Mouse (Mus musculus) heart, embryonic 14.5 days (tissue): ENCODE measurements around the gene Srgap3. TPM values are rescaled to one million over a fixed set of nuclear protein-coding genes. Genes with fewer than 3 reads are reported as not detected.

ENCODE experiments used
- ATAC-seq: fragments of 200-750 bp; cut with Nextera tagmentation; 2 replicates; pipeline ENCODE4 v1.8.0; 2017; ENCODE audit warnings: low read depth, moderate TSS enrichment; ENCODE audit not compliant: insufficient number of reproducible peaks, insufficient read depth, low FRiP score
- H3K27ac ChIP-seq, 2 experiments: fragments of 200-500 bp in 1 of 2; fragments of 300-500 bp in 1 of 2; sonication (generic) in 1 of 2; replicated peaks in 1 of 2; 2 replicates each; pipeline ENCODE4 v1.5.1; 2012 to 2014; ENCODE audit warnings: low read depth in 2 of 2, low read length in 2 of 2, control low read depth in 1 of 2, mild to moderate bottlenecking in 1 of 2, mixed read lengths in 1 of 2; ENCODE audit not compliant: control insufficient read depth in 1 of 2, insufficient read depth in 1 of 2
- H3K27me3 ChIP-seq: fragments of 300-500 bp; sonication (generic); 2 replicates; pipeline ENCODE4 v1.6.1; 2014; ENCODE audit warnings: mild to moderate bottlenecking, low read length, control low read depth; ENCODE audit not compliant: control insufficient read depth, insufficient read depth
- H3K36me3 ChIP-seq: fragments of 300-500 bp; sonication (generic); 2 replicates; pipeline ENCODE4 v1.6.1; 2014; ENCODE audit warnings: mild to moderate bottlenecking, control low read depth, low read length, mixed read lengths; ENCODE audit not compliant: control insufficient read depth, insufficient read depth
- H3K4me1 ChIP-seq, 2 experiments: fragments of 200-500 bp in 1 of 2; fragments of 300-500 bp in 1 of 2; sonication (generic) in 1 of 2; 2 replicates each; pipeline ENCODE4 v1.6.1; 2012 to 2014; ENCODE audit warnings: low read length in 2 of 2, control low read depth in 1 of 2, mixed read lengths in 1 of 2; ENCODE audit not compliant: control insufficient read depth in 2 of 2, insufficient read depth in 2 of 2
- H3K4me2 ChIP-seq: fragments of 300-500 bp; sonication (generic); 2 replicates; pipeline ENCODE4 v1.6.1; 2014; ENCODE audit warnings: mild to moderate bottlenecking, low read length
- H3K4me3 ChIP-seq, 2 experiments: fragments of 200-500 bp in 1 of 2; fragments of 300-500 bp in 1 of 2; sonication (generic) in 1 of 2; 2 replicates each; pipeline ENCODE4 v1.5.1; 2012 to 2014; ENCODE audit warnings: low read length in 2 of 2, mild to moderate bottlenecking in 2 of 2, control low read depth in 1 of 2, low read depth in 1 of 2, moderate library complexity in 1 of 2; ENCODE audit not compliant: control insufficient read depth in 1 of 2, insufficient read depth in 1 of 2
- H3K9ac ChIP-seq: fragments of 300-500 bp; sonication (generic); 2 replicates; pipeline ENCODE4 v1.6.1; 2014; ENCODE audit warnings: mild to moderate bottlenecking, low read length
- H3K9me3 ChIP-seq: fragments of 300-500 bp; sonication (generic); 2 replicates; pipeline ENCODE4 v1.6.1; 2016; ENCODE audit warnings: low read length, control low read depth; ENCODE audit not compliant: control insufficient read depth
- WGBS: fragments of 180-500 bp; shearing (Covaris S2); extraction: QIAGEN DNeasy Blood & Tissue Kit; methylation state at CpG from one replicate; pipeline ENCODE4 v1.1.7; 2014; 5-methylcytosine and 5-hydroxymethylcytosine counted together
- polyA plus RNA-seq: library from polyadenylated mRNA; unstranded; fragments of >200 nt; fragmentation: Nextera tagmentation; extraction: Ambion mirVana; gene quantifications from 2 replicates; pipeline ENCODE4 v1.2.1, GENCODE M21; 2014

The Srgap3 gene
- polyA plus RNA-seq, 1 experiment from 2014 or later = 1.1 TPM

- WGBS = 78% methylated on average over 2 of the region's 2 CpGs
- no peaks in the 10 kb centered on the region for H3K36me3 ChIP-seq
- no peaks in the 10 kb centered on the region; the same call in 1 of the 2 replicates for H3K27me3 ChIP-seq
- no peak overlapping the region for H3K9ac ChIP-seq
- 0 out of 2 replicates have a peak, but pooled peaks cover 4% of the 10 kb centered on the region for H3K9me3 ChIP-seq
- no peaks in the 10 kb centered on the region for H3K4me1 ChIP-seq
- H3K27ac ChIP-seq = no peak overlapping the region
- H3K4me2 ChIP-seq = no peak overlapping the region
- no peak overlapping the region for H3K4me3 ChIP-seq
- ATAC-seq = no peak
Observed at GRCm38 (mm10) chr6:112735054-112735453, 212.0 kb downstream of the Srgap3 start.

GRCm38 (mm10) chr6:112733942-112734341 is 213.1 kb downstream of the Srgap3 start:
- WGBS = 64% methylated on average over 5 of the region's 5 CpGs
- Histone ChIP-seq H3K4me3 (no peak overlapping the region), H3K4me1 (peaks cover 4 to 5% of the 10 kb centered on the region in 2 experiments; a peak in 3 of 4 replicates), H3K27ac (no peak overlapping the region), H3K4me2 (no peak overlapping the region), H3K27me3 (no peaks in the 10 kb centered on the region; the same call in 1 of the 2 replicates), H3K9me3 (0 out of 2 replicates have a peak, but pooled peaks cover 4% of the 10 kb centered on the region), H3K36me3 (no peaks in the 10 kb centered on the region), H3K9ac (no peak overlapping the region)
- no peak for ATAC-seq

- H3K9me3 ChIP-seq = 0 out of 2 replicates have a peak, but pooled peaks cover 4% of the 10 kb centered on the region
Observed at GRCm38 (mm10) chr6:112732434-112732833, 214.6 kb downstream of the Srgap3 start.

DNA sequence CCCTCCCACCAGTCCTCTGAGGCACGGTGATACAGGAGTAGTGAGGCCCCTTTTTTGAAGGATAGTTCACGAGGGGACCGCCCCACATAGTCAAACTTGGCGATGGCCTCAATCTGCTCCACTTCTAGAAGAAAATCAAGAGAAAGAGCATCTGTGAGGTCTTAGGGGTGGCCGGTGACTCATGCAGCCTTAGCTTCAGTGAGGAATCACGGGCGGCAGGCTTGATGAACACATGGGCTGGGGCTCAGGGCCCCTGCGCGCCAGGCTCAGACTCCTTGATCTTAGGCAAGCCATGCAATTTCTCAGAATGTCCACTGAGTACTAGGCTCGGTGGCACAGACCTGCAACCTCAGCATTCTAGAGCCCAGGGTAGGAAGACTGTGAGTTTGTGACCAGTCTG is 215.7 kb downstream of the Srgap3 start:
- Histone ChIP-seq H3K27ac (no peak overlapping the region), H3K4me1 (peaks cover 8 to 10% of the 10 kb centered on the region in 2 experiments; a peak in 3 of 4 replicates), H3K27me3 (no peaks in the 10 kb centered on the region), H3K9me3 (0 out of 2 replicates have a peak, but pooled peaks cover 4% of the 10 kb centered on the region), H3K36me3 (no peaks in the 10 kb centered on the region), H3K9ac (no peak overlapping the region), H3K4me2 (no peak overlapping the region), H3K4me3 (no peak overlapping the region)
- 89% methylated on average over 10 of the region's 10 CpGs for WGBS
- no peak for ATAC-seq

More at GRCm38 (mm10) chr6:112732434-112732833, 214.6 kb downstream of the Srgap3 start:
- Histone ChIP-seq H3K4me3 (no peak overlapping the region), H3K9ac (no peak overlapping the region), H3K27me3 (no peaks in the 10 kb centered on the region), H3K27ac (no peak overlapping the region), H3K36me3 (no peaks in the 10 kb centered on the region), H3K4me2 (no peak overlapping the region), H3K4me1 (peaks cover 8 to 10% of the 10 kb centered on the region in 2 experiments; a peak in 3 of 4 replicates)
- no peak for ATAC-seq
- 93% methylated on average over 3 of the region's 3 CpGs for WGBS

DNA sequence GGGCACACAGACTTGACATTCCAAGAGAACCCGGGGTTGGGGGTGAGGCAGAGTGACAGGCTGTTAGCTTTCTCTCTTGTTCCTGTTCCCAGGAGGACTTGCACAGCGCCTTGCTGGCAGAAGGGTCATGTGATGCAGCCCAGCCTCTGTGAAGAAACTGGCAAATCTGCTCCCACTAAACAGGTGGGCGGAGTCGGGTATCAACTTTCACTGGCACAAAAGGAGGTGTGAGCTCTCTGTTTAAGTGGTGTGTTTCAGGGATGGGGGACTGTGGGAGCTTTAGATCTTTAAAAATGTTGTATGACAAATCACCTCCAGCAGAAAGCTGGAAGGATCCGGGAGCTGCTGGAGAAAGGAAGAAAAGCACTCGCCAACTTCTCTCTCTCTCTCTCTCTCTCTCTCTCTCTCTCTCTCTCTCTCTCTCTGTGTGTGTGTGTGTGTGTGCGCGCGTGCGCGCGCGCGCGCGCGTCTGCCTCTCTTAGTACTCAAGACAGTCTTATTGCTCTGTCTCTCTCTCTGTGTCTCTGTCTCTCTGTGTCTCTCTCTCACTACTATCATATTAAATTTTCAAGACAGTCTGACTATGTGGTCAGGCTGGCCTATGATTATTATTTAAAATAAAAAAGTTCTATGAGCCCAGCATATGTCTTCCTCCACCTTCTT is 218.2 kb downstream of the Srgap3 start:
- Histone ChIP-seq H3K9ac (peak overlapping the region; percentile 44), H3K9me3 (0 out of 2 replicates have a peak, but pooled peaks cover 4% of the 10 kb centered on the region), H3K27ac (peak overlapping the region; percentile 25 to 37; a peak in 2 of 4 replicates)

GRCm38 (mm10) chr6:112725468-112725867 is 221.6 kb downstream of the Srgap3 start:
- peaks cover 8 to 10% of the 10 kb centered on the region in 2 experiments; a peak in 3 of 4 replicates for H3K4me1 ChIP-seq
- WGBS = 76% methylated on average over 4 of the region's 4 CpGs
- no peak overlapping the region for H3K9ac ChIP-seq
- H3K9me3 ChIP-seq = no peaks in the 10 kb centered on the region
- H3K4me3 ChIP-seq = no peak overlapping the region
- no peak for ATAC-seq
- no peaks in the 10 kb centered on the region for H3K36me3 ChIP-seq
- no peak overlapping the region for H3K27ac ChIP-seq
- H3K27me3 ChIP-seq = no peaks in the 10 kb centered on the region
- no peak overlapping the region for H3K4me2 ChIP-seq

More for the DNA sequence above, 218.2 kb downstream of the Srgap3 start:
- 1% methylated on average over 16 of the region's 17 CpGs for WGBS
- Histone ChIP-seq H3K4me1 (peaks cover 8 to 10% of the 10 kb centered on the region in 2 experiments; a peak in 3 of 4 replicates), H3K4me2 (peak overlapping the region; percentile 62), H3K4me3 (peak overlapping the region; percentile 38 to 41), H3K27me3 (no peaks in the 10 kb centered on the region), H3K36me3 (no peaks in the 10 kb centered on the region)
- peak; percentile 78 for ATAC-seq

DNA sequence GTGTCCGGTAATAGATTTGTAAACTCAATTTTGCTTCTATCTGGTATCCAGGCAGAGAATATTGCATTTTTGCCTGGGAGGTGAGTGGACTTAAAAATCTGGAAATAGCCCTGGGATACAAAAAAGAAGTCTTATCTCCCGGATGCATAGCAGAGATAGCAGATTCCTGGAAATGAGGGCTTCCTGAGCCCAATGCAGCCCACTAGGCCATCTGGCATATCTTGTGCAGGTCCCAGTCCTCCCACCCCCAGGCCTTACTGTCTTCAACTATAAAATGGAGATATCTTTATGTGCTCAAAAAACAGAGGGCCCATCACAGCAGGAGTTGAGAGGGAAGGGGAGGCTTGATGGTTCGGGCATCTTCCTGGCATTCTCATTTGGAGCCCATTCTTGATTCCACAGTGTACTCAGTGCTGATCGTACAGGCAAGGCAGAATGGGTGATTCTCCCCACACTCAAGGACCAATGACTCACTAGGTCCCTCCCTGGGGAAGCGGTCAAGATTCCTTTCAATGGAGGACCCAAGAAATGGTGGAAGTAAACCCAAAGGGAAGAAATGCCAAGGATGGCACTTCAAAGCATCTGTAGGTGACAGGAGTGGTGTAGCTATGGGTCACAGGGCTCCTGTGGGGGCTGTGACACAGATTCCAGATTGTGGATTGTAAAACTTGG is 226.5 kb downstream of the Srgap3 start:
- ATAC-seq = no peak; the same call in 1 of the 2 replicates
- WGBS = 74% methylated on average over 5 of the region's 5 CpGs
- no peak overlapping the region for H3K9ac ChIP-seq

More for the DNA sequence above, 226.5 kb downstream of the Srgap3 start:
- Histone ChIP-seq H3K4me2 (no peak overlapping the region), H3K4me3 (no peak overlapping the region), H3K27ac (no peak overlapping the region), H3K36me3 (no peaks in the 10 kb centered on the region), H3K9me3 (no peaks in the 10 kb centered on the region), H3K4me1 (no peaks in the 10 kb centered on the region), H3K27me3 (no peaks in the 10 kb centered on the region)
